Mouse (Mus musculus): ENCODE results near the gene Tubgcp6. TPM values are rescaled to one million over a fixed set of nuclear protein-coding genes. Genes with fewer than 3 reads are reported as not detected.

The Tubgcp6 gene
- polyA plus RNA-seq, 1 experiment: 21.1 TPM

GRCm38 (mm10) chr15:89106976-89107375 is 15.9 kb downstream of the Tubgcp6 start:
- peaks cover 36% of the 10 kb centered on the region for H3K36me3 ChIP-seq (ENCODE audit: control insufficient read depth, insufficient read depth, low read length, poor library complexity, severe bottlenecking)
- no peak overlapping the region for H3K9ac ChIP-seq (ENCODE audit: low read depth, poor library complexity, severe bottlenecking)
- no peaks in the 10 kb centered on the region for H3K9me3 ChIP-seq (replicated peaks; ENCODE audit: control insufficient read depth, insufficient read depth, low read length, poor library complexity, severe bottlenecking)
- H3K4me3 ChIP-seq (ENCODE audit: low read depth, low read length): no peak overlapping the region
- TF ChIP-seq POLR2A (IDR thresholded peaks at IDR 0.05; ENCODE audit: insufficient read depth, low read length): no peak
- TF ChIP-seq CTCF (IDR thresholded peaks at IDR 0.05; ENCODE audit: low read depth, low read length): no peak
- no peak for TF ChIP-seq EP300 (IDR thresholded peaks at IDR 0.05; ENCODE audit: insufficient read depth, low read depth, low read length)
- no peaks in the 10 kb centered on the region for H3K4me1 ChIP-seq (ENCODE audit: control insufficient read depth, insufficient read depth, low read length)
- H3K27me3 ChIP-seq (ENCODE audit: control insufficient read depth, insufficient read depth, low read length, poor library complexity, severe bottlenecking): no peaks in the 10 kb centered on the region
- no peak overlapping the region for H3K27ac ChIP-seq (ENCODE audit: insufficient read depth, low read length)

GRCm38 (mm10) chr15:89106073-89106472 is 16.8 kb downstream of the Tubgcp6 start:
- no peak for TF ChIP-seq EP300 (IDR thresholded peaks at IDR 0.05; ENCODE audit: insufficient read depth, low read depth, low read length)
- TF ChIP-seq POLR2A (IDR thresholded peaks at IDR 0.05; ENCODE audit: insufficient read depth, low read length): no peak
- Histone ChIP-seq H3K27me3 (ENCODE audit: control insufficient read depth, insufficient read depth, low read length, poor library complexity, severe bottlenecking) (no peaks in the 10 kb centered on the region), H3K36me3 (ENCODE audit: control insufficient read depth, insufficient read depth, low read length, poor library complexity, severe bottlenecking) (peaks cover 38% of the 10 kb centered on the region), H3K9me3 (replicated peaks; ENCODE audit: control insufficient read depth, insufficient read depth, low read length, poor library complexity, severe bottlenecking) (no peaks in the 10 kb centered on the region), H3K4me3 (ENCODE audit: low read depth, low read length) (no peak overlapping the region), H3K27ac (ENCODE audit: insufficient read depth, low read length) (no peak overlapping the region), H3K9ac (ENCODE audit: low read depth, poor library complexity, severe bottlenecking) (no peak overlapping the region), H3K4me1 (ENCODE audit: control insufficient read depth, insufficient read depth, low read length) (no peaks in the 10 kb centered on the region)

- Histone ChIP-seq H3K36me3 (ENCODE audit: control insufficient read depth, insufficient read depth, low read length, poor library complexity, severe bottlenecking) (peaks cover 49% of the 10 kb centered on the region), H3K27me3 (ENCODE audit: control insufficient read depth, insufficient read depth, low read length, poor library complexity, severe bottlenecking) (no peaks in the 10 kb centered on the region)
Measured at GRCm38 (mm10) chr15:89104425-89104824, 18.5 kb downstream of the Tubgcp6 start.

GRCm38 (mm10) chr15:89103921-89104320 is 19.0 kb downstream of the Tubgcp6 start:
- Histone ChIP-seq H3K36me3 (ENCODE audit: control insufficient read depth, insufficient read depth, low read length, poor library complexity, severe bottlenecking) (peaks cover 51% of the 10 kb centered on the region), H3K9me3 (replicated peaks; ENCODE audit: control insufficient read depth, insufficient read depth, low read length, poor library complexity, severe bottlenecking) (no peaks in the 10 kb centered on the region), H3K4me1 (ENCODE audit: control insufficient read depth, insufficient read depth, low read length) (no peaks in the 10 kb centered on the region), H3K27me3 (ENCODE audit: control insufficient read depth, insufficient read depth, low read length, poor library complexity, severe bottlenecking) (no peaks in the 10 kb centered on the region), H3K27ac (ENCODE audit: insufficient read depth, low read length) (no peak overlapping the region), H3K4me3 (ENCODE audit: low read depth, low read length) (no peak overlapping the region), H3K9ac (ENCODE audit: low read depth, poor library complexity, severe bottlenecking) (no peak overlapping the region)
- TF ChIP-seq EP300 (IDR thresholded peaks at IDR 0.05; ENCODE audit: insufficient read depth, low read depth, low read length): no peak
- TF ChIP-seq POLR2A (IDR thresholded peaks at IDR 0.05; ENCODE audit: insufficient read depth, low read length): no peak
- TF ChIP-seq CTCF (IDR thresholded peaks at IDR 0.05; ENCODE audit: low read depth, low read length): no peak

More at GRCm38 (mm10) chr15:89104425-89104824, 18.5 kb downstream of the Tubgcp6 start:
- H3K27ac ChIP-seq (ENCODE audit: insufficient read depth, low read length): no peak overlapping the region
- no peak overlapping the region for H3K4me3 ChIP-seq (ENCODE audit: low read depth, low read length)
- H3K4me1 ChIP-seq (ENCODE audit: control insufficient read depth, insufficient read depth, low read length): no peaks in the 10 kb centered on the region
- TF ChIP-seq CTCF (IDR thresholded peaks at IDR 0.05; ENCODE audit: low read depth, low read length) (no peak), POLR2A (IDR thresholded peaks at IDR 0.05; ENCODE audit: insufficient read depth, low read length) (no peak), EP300 (IDR thresholded peaks at IDR 0.05; ENCODE audit: insufficient read depth, low read depth, low read length) (no peak)
- H3K9me3 ChIP-seq (replicated peaks; ENCODE audit: control insufficient read depth, insufficient read depth, low read length, poor library complexity, severe bottlenecking): no peaks in the 10 kb centered on the region
- no peak overlapping the region for H3K9ac ChIP-seq (ENCODE audit: low read depth, poor library complexity, severe bottlenecking)

- no peak overlapping the region for H3K27ac ChIP-seq (ENCODE audit: insufficient read depth, low read length)
- H3K9me3 ChIP-seq (replicated peaks; ENCODE audit: control insufficient read depth, insufficient read depth, low read length, poor library complexity, severe bottlenecking): no peaks in the 10 kb centered on the region
Measured at GRCm38 (mm10) chr15:89102646-89103045, 20.3 kb downstream of the Tubgcp6 start.

GRCm38 (mm10) chr15:89100823-89101222 is 22.1 kb downstream of the Tubgcp6 start:
- no peaks in the 10 kb centered on the region for H3K27me3 ChIP-seq (ENCODE audit: control insufficient read depth, insufficient read depth, low read length, poor library complexity, severe bottlenecking)
- H3K9ac ChIP-seq (ENCODE audit: low read depth, poor library complexity, severe bottlenecking): no peak overlapping the region
- H3K27ac ChIP-seq (ENCODE audit: insufficient read depth, low read length): no peak overlapping the region
- no peak overlapping the region for H3K4me3 ChIP-seq (ENCODE audit: low read depth, low read length)
- H3K4me1 ChIP-seq (ENCODE audit: control insufficient read depth, insufficient read depth, low read length): no peaks in the 10 kb centered on the region
- H3K9me3 ChIP-seq (replicated peaks; ENCODE audit: control insufficient read depth, insufficient read depth, low read length, poor library complexity, severe bottlenecking): no peaks in the 10 kb centered on the region
- TF ChIP-seq POLR2A (IDR thresholded peaks at IDR 0.05; ENCODE audit: insufficient read depth, low read length): no peak
- TF ChIP-seq CTCF (IDR thresholded peaks at IDR 0.05; ENCODE audit: low read depth, low read length): no peak
- TF ChIP-seq EP300 (IDR thresholded peaks at IDR 0.05; ENCODE audit: insufficient read depth, low read depth, low read length): no peak
- peaks cover 32% of the 10 kb centered on the region for H3K36me3 ChIP-seq (ENCODE audit: control insufficient read depth, insufficient read depth, low read length, poor library complexity, severe bottlenecking)

More at GRCm38 (mm10) chr15:89102646-89103045, 20.3 kb downstream of the Tubgcp6 start:
- no peak overlapping the region for H3K9ac ChIP-seq (ENCODE audit: low read depth, poor library complexity, severe bottlenecking)
- no peak overlapping the region for H3K4me3 ChIP-seq (ENCODE audit: low read depth, low read length)
- TF ChIP-seq POLR2A (IDR thresholded peaks at IDR 0.05; ENCODE audit: insufficient read depth, low read length) (no peak), CTCF (IDR thresholded peaks at IDR 0.05; ENCODE audit: low read depth, low read length) (no peak), EP300 (IDR thresholded peaks at IDR 0.05; ENCODE audit: insufficient read depth, low read depth, low read length) (no peak)
- H3K27me3 ChIP-seq (ENCODE audit: control insufficient read depth, insufficient read depth, low read length, poor library complexity, severe bottlenecking): no peaks in the 10 kb centered on the region
- H3K4me1 ChIP-seq (ENCODE audit: control insufficient read depth, insufficient read depth, low read length): no peaks in the 10 kb centered on the region
- peaks cover 40% of the 10 kb centered on the region for H3K36me3 ChIP-seq (ENCODE audit: control insufficient read depth, insufficient read depth, low read length, poor library complexity, severe bottlenecking)

Data from ES-Bruce4 (cell line).